Mouse (Mus musculus): ENCODE measurements around the gene Abhd6.

Gene Abhd6

DNA sequence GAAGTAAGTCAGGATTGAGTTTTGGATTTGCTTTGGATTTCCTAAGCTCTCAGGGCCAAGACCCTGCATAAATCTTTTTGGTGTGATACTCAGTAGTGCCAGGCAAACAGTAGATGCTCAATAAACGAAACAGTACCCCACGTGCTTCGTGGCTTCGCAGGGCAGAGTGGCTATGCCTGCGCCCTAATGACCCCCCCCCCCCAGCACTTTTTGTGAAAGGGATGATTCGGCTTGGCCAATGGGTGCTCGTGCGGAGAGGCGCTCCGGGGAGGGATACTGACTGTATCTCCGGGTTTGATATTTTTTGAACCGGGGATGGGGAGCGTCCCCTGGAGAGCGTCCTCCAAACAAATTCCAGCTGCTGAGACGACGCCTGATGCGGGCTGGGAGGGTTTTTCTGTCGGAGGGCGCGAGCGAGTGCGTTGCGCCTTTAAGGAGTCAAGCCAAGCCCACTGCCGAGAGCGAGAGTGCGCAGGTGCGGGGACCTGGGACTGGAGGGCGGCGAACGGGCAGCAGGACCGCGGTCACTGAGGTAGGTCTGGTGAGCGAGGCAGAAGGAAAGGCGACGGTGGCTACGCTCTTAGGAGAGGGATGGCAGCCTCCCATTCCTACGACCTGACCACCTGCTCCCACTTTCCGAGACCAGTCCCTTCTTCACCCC is at the start of gene Abhd6:
TSS of gene Abhd6 (plus strand) at position 471 of the 661 bp plus-strand sequence.
- peak; percentile 62 to 88 for DNase-seq (ENCODE audit: low spot score in 2 of 2)

DNA sequence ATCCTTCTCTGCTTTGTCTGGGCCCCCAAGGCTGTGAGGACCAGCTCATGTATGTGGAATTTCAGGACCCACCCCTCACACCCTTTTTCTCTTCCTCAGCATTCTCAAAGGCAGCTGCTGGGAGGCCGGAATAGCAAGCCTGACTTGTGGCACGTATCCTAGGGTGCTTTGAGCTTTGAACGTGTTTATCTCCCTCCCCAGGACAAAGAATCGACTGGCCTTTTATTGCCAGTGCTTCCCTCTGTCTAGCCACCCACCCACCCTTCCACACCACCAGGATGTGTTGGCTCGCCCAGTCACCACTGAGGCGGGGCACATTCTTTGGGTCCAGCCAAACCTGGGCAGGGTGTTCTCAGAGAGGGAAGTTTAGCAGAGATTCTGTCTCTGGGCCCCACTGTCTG is 48.6 kb upstream of the Abhd6 start:
- DNase-seq (ENCODE audit: low spot score in 2 of 2) = no peak

DNA sequence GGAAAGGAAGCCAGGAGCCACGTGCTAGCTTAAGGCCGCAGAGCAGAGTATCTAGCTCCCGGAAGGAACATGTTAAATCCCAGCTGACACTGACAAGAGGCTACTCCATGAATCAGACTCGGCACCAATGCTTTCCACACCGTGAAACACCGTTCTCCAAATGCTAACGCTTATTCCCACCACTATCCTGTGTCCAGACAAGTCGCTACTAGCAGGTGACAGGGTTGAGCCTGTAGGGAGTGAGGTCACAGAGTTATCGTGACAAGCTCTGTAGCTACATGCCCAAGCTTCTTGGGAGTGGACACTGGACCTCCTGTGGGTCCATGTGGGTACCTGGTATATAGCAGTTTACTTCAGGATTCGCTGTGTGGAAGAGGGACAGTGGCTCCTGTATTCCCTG is 46.3 kb upstream of the Abhd6 start:
- DNase-seq (ENCODE audit: low spot score in 2 of 2) = no peak

DNA sequence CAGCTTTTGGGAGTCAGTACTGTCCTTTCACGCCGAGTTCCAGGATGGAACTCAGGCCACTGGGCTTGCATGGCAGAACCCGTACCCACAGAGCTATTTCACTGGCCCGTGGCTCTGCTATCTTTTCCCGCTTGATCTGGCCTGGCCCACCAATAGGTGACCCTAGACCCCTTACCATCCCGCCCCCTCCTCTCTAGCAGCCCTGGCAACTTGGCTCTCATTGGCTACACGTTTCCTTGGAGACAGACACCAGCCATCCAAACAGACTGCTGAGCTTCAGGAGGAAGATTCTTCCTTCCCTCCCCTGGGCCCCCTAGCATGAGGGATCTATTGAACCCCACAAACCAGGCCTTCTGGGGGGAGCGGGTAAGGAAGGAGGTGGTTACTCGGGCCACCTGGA is 45.7 kb upstream of the Abhd6 start, which contains the start of gene Gm45521:
TSS of gene Gm45521 (plus strand) at position 240 of the 400 bp plus-strand sequence.
- DNase-seq (ENCODE audit: low spot score in 2 of 2) = no peak

DNA sequence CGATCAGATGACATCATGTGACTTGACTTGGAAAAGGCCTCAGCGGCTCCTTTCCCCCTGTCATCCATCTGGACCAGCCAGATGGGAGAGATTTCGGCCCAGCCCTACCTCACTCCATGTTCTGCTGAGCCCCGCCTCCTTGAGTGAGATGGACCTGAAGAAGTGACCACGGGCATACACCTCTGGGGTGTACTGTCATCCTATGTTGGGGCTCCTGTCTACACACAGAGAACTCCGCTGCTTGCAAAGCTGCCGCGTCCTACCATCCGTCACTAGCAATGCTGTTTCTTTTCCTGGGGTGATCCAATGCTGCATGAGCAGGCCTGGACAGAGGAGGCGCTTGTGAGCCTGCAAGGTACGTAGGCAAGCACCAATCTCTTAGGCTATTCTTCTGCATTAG is 42.1 kb upstream of the Abhd6 start:
- peak in 1 of 2 experiments; percentile 58 for DNase-seq (ENCODE audit: low spot score in 2 of 2)

GRCm38 (mm10) chr14:7961714-7962113 is 41.0 kb upstream of the Abhd6 start:
- DNase-seq (ENCODE audit: low spot score in 2 of 2) = no peak

- DNase-seq (ENCODE audit: low spot score in 2 of 2) = no peak
Observed at GRCm38 (mm10) chr14:7962626-7963025, 40.1 kb upstream of the Abhd6 start.

DNA sequence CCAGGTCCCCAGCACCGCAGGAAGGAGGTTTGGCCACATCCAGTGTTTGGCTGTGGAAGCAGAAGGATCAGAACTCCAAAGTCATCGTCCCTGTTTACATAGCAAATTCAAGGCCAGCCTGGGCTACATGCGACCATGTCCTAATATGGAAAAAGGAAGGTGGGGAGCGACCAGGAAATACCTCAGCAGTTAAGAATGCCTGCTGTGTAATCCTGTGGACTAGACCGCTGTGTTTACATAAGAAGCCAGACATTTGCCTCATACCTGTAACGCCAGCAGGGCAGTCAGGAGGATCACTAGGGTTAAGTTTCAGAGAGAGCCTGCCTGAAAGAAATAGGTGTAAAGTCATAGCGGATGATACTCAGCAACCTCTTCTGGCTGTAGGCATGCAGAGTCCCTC is 39.5 kb upstream of the Abhd6 start:
- no peak for DNase-seq (ENCODE audit: low spot score in 2 of 2)

- DNase-seq (ENCODE audit: low spot score in 2 of 2) = peak in 1 of 2 experiments; percentile 77
Observed at GRCm38 (mm10) chr14:7964219-7964889, 38.3 kb upstream of the Abhd6 start.

GRCm38 (mm10) chr14:7971889-7972493 is 30.7 kb upstream of the Abhd6 start:
- no peak for DNase-seq (ENCODE audit: low spot score in 2 of 2)

DNA sequence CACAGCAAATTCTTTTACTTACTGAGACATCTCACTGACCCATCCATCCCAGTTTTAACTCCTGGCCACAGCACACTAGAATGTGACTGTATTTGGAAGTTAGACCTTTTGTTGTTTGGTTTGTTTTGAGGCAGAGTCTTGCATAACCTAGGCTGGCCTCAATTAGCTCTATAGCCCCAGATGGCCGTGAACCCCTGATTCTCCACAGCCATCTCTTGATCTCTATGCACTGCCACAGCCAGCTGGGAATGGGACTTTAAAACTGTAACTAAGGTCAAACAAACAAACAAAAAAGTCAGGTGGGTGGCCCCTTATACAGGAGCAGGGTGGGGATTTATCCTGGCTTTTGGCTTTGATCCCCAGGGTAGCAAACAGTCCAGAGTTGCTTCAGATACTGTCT is 28.1 kb upstream of the Abhd6 start:
- DNase-seq (ENCODE audit: low spot score in 2 of 2) = no peak

- no peak for DNase-seq (ENCODE audit: low spot score in 2 of 2)
Observed at GRCm38 (mm10) chr14:7975177-7975576, 27.5 kb upstream of the Abhd6 start.

DNA sequence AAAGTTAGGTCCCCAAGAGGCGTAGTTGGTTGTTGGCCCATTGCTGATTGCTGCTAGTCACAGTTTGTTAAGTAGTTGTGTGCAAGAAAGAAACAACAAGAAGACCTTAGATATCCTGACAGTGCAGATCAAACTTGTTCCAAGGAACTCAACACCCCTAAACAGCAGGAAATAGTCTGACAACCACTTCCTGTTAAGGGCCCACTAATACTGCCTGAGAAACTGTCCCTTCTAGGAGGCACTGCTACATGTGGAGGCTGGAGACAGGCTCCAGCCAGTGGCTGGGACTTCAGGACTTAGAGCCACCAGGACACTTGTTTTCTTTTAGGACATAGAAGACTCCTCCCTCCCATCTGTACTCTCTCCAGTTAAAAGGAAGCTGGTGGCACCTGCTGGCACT is 25.2 kb upstream of the Abhd6 start:
- DNase-seq (ENCODE audit: low spot score in 2 of 2) = no peak

DNA sequence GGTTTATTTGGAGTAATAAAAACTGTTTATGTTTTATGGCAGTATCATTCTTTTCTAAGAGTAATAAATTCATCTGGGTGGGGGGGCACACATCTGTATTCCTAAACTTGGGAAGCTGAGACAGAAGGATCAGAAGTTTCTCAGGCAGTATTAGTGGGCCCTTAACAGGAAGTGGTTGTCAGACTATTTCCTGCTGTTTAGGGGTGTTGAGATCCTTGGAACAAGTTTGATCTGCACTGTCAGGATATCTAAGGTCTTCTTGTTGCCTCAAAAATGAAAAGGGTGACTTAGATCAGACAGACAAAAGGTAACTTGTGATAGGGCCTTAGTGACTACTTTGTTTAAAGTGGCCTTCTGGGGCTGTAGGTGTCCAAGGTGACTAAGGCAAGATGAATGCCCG is 24.5 kb upstream of the Abhd6 start:
- no peak for DNase-seq (ENCODE audit: low spot score in 2 of 2)

DNA sequence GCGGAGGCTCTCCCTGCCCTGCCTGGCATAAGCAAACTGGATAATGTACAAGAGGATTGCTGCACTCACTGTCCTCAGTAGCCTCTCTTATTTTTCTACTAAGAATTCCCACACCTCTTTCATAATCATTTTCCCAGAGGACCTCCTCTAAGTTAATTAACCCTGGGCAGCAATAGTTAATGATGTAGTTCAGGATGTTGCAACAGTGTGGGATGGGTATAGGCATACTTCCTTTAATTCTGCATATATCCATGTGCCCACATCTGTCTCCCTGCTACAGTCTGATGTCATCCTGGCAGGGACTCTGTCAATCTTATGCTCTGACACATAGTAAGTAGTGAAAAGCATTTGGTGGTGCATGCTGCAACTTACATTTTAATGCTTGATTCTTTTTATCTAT is 21.5 kb upstream of the Abhd6 start:
- no peak for DNase-seq (ENCODE audit: low spot score in 2 of 2)

GRCm38 (mm10) chr14:7986913-7987312 is 15.8 kb upstream of the Abhd6 start:
- DNase-seq (ENCODE audit: low spot score in 2 of 2) = no peak

DNA sequence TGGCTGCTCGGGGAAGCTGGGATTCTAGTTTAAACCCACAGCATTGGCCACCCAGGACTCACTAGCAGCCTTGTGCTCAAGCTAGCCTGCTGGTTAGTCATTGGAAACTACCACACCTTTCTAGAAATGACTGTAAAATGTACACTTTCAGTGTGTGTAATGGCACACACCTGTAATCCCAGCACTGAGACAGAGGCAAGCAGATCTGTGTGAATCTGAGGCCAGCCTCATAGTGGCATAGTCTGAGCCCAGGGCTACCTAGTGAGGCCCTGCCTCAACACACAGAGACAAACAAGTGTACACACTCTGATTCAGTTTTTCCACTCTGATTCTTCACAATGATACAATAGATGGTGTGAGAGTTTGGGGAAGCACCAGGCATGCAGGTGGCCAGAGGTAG is 13.3 kb upstream of the Abhd6 start:
- DNase-seq (ENCODE audit: low spot score in 2 of 2) = no peak

GRCm38 (mm10) chr14:7989961-7990360 is 12.7 kb upstream of the Abhd6 start:
- DNase-seq (ENCODE audit: low spot score in 2 of 2) = no peak

DNA sequence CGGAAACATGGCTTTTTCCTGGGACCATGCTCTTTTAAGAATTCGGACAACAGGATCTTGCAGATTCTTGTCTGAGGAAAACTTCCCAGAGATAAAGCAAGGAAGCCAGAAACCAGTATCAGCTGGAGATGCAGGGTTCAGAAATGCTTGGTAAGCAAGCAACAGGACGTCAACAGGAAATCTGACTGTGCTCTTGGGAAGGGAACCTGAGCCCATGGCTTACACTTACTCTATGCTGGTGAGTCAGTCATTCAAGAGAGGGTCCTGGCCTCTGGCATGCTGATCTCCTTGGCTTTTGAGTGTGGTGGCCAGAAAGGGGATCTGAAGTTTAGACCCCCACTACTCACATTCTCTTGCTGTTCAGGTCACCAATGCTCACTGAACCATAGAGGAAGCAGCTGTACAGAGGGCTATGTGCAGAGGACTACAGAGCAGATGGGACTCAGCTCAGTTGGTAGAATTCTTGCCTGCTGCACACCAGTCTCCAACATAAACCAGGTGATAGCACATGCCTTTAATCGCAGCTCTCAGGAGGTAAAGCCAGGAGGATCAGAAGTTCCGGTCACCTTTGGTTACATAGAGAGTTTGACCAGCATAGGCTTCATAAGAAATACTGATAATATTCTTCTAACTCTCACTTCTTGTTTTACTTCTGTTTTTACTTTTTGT is 11.5 kb upstream of the Abhd6 start:
- DNase-seq (ENCODE audit: low spot score in 2 of 2) = no peak

DNA sequence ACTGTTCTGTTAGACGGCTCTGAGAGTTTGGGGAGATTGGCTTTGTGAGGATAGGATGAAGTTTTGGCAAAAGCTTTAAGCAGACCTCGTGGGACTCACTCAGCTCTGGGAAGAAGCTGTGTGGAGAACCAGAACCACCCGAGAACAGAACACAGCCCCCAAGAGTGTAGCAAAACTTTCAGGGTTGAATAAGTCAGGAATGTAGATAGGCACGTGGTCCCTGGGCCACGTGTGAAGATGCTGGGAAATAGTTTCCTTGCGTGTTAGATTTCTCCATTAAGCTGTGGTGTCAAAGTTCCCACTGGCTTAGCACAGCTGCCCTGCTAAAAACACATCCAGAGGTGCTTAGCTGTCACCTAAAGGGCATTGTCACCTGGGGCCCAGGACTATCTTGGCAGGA is 10.5 kb upstream of the Abhd6 start:
- no peak for DNase-seq (ENCODE audit: low spot score in 2 of 2)

DNA sequence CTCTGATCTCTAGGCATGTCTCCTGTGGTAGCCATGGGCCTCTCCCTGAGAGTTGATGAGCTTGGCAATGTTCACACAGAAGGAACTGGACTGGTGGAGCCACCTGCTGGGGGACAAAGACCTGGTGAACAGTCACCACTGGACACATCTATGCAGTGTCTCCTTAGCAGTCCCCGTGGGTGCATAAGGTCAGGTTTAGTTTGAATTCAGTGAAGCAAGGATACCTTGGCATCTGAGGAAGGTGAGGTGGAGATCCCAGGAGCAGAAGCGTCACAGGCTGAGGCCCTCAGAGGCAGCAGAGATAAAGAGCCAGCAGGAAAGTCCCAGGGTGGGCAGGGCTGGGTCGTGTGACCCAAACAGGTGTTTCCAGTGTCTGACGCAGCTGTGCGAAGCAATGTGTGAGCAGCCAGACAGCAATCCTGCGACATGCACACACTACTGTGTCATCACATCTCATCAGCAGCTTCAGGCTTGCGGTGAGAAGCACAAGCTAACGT is 8.4 kb upstream of the Abhd6 start, which contains the start of gene Dnase1l3:
TSS of gene Dnase1l3 (minus strand) at position 303 of the 497 bp plus-strand sequence.
- no peak for DNase-seq (ENCODE audit: low spot score in 2 of 2)

- peak; percentile 65 to 95 for DNase-seq (ENCODE audit: low spot score in 2 of 2)
Observed at GRCm38 (mm10) chr14:7997255-7997696, 5.4 kb upstream of the Abhd6 start.
